Mouse (Mus musculus) lung, postnatal 0 days (tissue): Measurements from ENCODE around the gene Cep152.

Experiments used
- CTCF ChIP-seq: IDR thresholded peaks from 2 replicates; pipeline ENCODE4 v1.5.1; 2016; ENCODE audit warnings: antibody characterized with exemption, mild to moderate bottlenecking
- EP300 ChIP-seq: IDR thresholded peaks from 2 replicates; pipeline ENCODE4 v1.6.1; 2016; ENCODE audit warnings: antibody characterized with exemption, mild to moderate bottlenecking, control low read depth

DNA sequence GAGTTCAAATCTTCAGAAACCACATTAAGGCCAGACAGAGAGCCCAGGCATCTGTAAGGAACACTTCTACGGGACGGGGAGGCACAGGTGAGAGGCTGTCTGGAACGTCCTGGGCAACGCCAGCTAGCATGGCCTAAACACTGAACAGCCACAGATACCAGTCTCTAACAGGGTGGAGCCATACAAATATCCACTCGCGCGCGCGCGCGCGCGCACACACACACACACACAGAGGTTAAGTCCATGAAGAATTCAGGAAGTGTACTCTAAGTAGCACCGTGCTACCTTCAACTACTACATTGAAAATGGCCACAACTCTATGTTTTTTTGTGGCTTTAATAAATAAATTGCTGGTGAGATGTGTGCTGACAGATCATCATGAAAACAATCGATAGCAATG is 1.7 kb downstream of the Cep152 start:
- TF ChIP-seq EP300 (no peak), CTCF (no peak)
